Mouse (Mus musculus): ENCODE measurements at regions not wholly inside any gene's neighbourhood (a gene's known extent, or its start where the extent isn't known, plus 50 kb on each side); places are given as distances from the start of the nearest gene placed in this dataset.
A peak's percentile ranks its signal among the peaks of the same experiment; 100 is the strongest.

- DNase-seq (ENCODE audit: low spot score in 2 of 2), result no peak
Observed at GRCm38 (mm10) chr13:80611937-80612336, 271.2 kb upstream of the Arrdc3 start.

- peak in 1 of 2 experiments; percentile 13 for DNase-seq (ENCODE audit: low spot score in 2 of 2)
Observed at GRCm38 (mm10) chr13:80613167-80613883, 269.9 kb upstream of the Arrdc3 start.

- DNase-seq (ENCODE audit: low spot score in 2 of 2), result no peak
Observed at GRCm38 (mm10) chr13:80613884-80614247, 269.3 kb upstream of the Arrdc3 start.

- DNase-seq (ENCODE audit: low spot score in 2 of 2), result no peak
Observed at GRCm38 (mm10) chr13:80614971-80615370, 268.2 kb upstream of the Arrdc3 start.

GRCm38 (mm10) chr13:80623005-80623404, 260.2 kb upstream of the Arrdc3 start:
- DNase-seq (ENCODE audit: low spot score in 2 of 2), result no peak

- DNase-seq (ENCODE audit: low spot score in 2 of 2), result no peak
Observed at GRCm38 (mm10) chr13:80641334-80641733, 241.8 kb upstream of the Arrdc3 start.

GRCm38 (mm10) chr13:80647578-80647977, 235.6 kb upstream of the Arrdc3 start:
- DNase-seq (ENCODE audit: low spot score in 2 of 2), result no peak

GRCm38 (mm10) chr13:80652967-80653539, 230.1 kb upstream of the Arrdc3 start:
- DNase-seq (ENCODE audit: low spot score in 2 of 2), result no peak

- no peak for DNase-seq (ENCODE audit: low spot score in 2 of 2)
Observed at GRCm38 (mm10) chr13:80666186-80666713, 216.9 kb upstream of the Arrdc3 start.

- no peak for DNase-seq (ENCODE audit: low spot score in 2 of 2)
Observed at GRCm38 (mm10) chr13:80689871-80690270, 193.3 kb upstream of the Arrdc3 start.

GRCm38 (mm10) chr13:80690654-80691386, 192.4 kb upstream of the Arrdc3 start:
- no peak for DNase-seq (ENCODE audit: low spot score in 2 of 2)

- no peak for DNase-seq (ENCODE audit: low spot score in 2 of 2)
Observed at GRCm38 (mm10) chr13:80695549-80696150, 187.5 kb upstream of the Arrdc3 start.

- DNase-seq (ENCODE audit: low spot score in 2 of 2), result peak; percentile 4 to 10
Observed at GRCm38 (mm10) chr13:80709531-80710306, 173.5 kb upstream of the Arrdc3 start.

- DNase-seq (ENCODE audit: low spot score in 2 of 2), result no peak
Observed at GRCm38 (mm10) chr13:80719313-80719712, 163.9 kb upstream of the Arrdc3 start.

GRCm38 (mm10) chr13:80723215-80724006, 159.8 kb upstream of the Arrdc3 start:
- DNase-seq (ENCODE audit: low spot score in 2 of 2), result no peak

- no peak for DNase-seq (ENCODE audit: low spot score in 2 of 2)
Observed at GRCm38 (mm10) chr13:80729202-80729601, 154.0 kb upstream of the Arrdc3 start.

GRCm38 (mm10) chr13:80745991-80746390, 137.2 kb upstream of the Arrdc3 start:
- no peak for DNase-seq (ENCODE audit: low spot score in 2 of 2)

- DNase-seq (ENCODE audit: low spot score in 2 of 2), result peak in 1 of 2 experiments; percentile 4
Observed at GRCm38 (mm10) chr13:80747022-80747421, 136.2 kb upstream of the Arrdc3 start.
